Mouse (Mus musculus) kidney, embryonic 16.5 days (tissue): ENCODE measurements at regions not wholly inside any gene's neighbourhood (a gene's known extent, or its start where the extent isn't known, plus 50 kb on each side); places are given as distances from the start of the nearest gene placed in this dataset.

Experiments
- ATAC-seq: fragments of 200-750 bp; cut with Nextera tagmentation; 2 replicates; pipeline ENCODE4 v1.8.0; 2017; ENCODE audit warnings: moderate TSS enrichment; ENCODE audit not compliant: low FRiP score, low TSS enrichment
- H3K27ac ChIP-seq: fragments of 300-500 bp; sonication (generic); 2 replicates; pipeline ENCODE4 v1.5.1; 2014; ENCODE audit warnings: low read length
- H3K27me3 ChIP-seq: fragments of 300-500 bp; sonication (generic); 2 replicates; pipeline ENCODE4 v1.6.1; 2014; ENCODE audit warnings: low read length, control low read depth, mixed read lengths; ENCODE audit not compliant: insufficient read depth
- H3K36me3 ChIP-seq: fragments of 300-500 bp; sonication (generic); 2 replicates; pipeline ENCODE4 v1.6.1; 2014; ENCODE audit warnings: low read length, control low read depth, mixed read lengths; ENCODE audit not compliant: insufficient read depth
- H3K4me1 ChIP-seq: fragments of 300-500 bp; sonication (generic); 2 replicates; pipeline ENCODE4 v1.6.1; 2014; ENCODE audit warnings: low read length, control low read depth, mixed read lengths; ENCODE audit not compliant: insufficient read depth
- H3K4me2 ChIP-seq: fragments of 300-500 bp; sonication (generic); replicated peaks from 2 replicates; pipeline ENCODE4 v1.6.1; 2014; ENCODE audit warnings: low read depth, low read length
- H3K4me3 ChIP-seq: fragments of 300-500 bp; sonication (generic); 2 replicates; pipeline ENCODE4 v1.5.1; 2014; ENCODE audit warnings: mild to moderate bottlenecking, low read length
- H3K9ac ChIP-seq: fragments of 300-500 bp; sonication (generic); replicated peaks from 2 replicates; pipeline ENCODE4 v1.6.1; 2014; ENCODE audit warnings: low read length
- H3K9me3 ChIP-seq: fragments of 300-500 bp; sonication (generic); 2 replicates; pipeline ENCODE4 v1.6.1; 2016; ENCODE audit warnings: low read length, control low read depth
- WGBS: fragments of 180-500 bp; shearing (Covaris S2); extraction: QIAGEN DNeasy Blood & Tissue Kit; methylation state at CpG from one replicate; pipeline ENCODE4 v1.1.7; 2014; 5-methylcytosine and 5-hydroxymethylcytosine counted together

DNA sequence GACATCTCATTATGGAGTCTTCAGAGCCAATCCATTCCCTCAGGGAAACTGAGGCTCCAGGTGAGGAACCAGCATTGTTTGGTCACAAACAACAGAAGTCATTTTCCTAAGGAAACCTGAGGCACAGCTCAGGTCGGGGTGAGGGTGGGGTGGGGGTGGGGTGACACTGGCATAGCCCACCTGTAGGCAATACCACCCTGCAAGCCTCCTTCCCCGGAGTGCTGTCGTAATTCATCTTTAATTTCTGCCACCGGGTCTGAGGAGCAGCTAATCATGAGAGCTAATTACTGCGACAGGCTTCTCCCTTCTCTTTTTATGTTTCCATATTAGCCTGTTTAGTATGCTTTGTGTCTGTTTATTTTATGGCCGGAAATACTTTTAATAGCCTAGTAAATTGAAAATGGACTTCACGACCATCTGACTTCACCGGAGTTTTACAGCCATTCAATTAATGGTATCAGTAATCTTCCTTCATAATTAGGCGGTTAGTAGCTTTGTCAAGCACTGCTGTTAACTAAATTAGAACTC, 276.3 kb downstream of the Rybp start:
- Histone ChIP-seq H3K27me3 (peaks cover 24% of the 10 kb centered on the region), H3K4me2 (peak overlapping the region; percentile 42), H3K36me3 (no peaks in the 10 kb centered on the region), H3K9me3 (no peaks in the 10 kb centered on the region), H3K4me1 (peaks cover 37% of the 10 kb centered on the region), H3K9ac (0 out of 2 replicates have a peak overlapping the region, but pooled peaks have one; percentile 18), H3K4me3 (peak overlapping the region; percentile 12; the same call in 1 of the 2 replicates), H3K27ac (peak overlapping the region; percentile 70)
- no peak for ATAC-seq
- WGBS = 7% methylated on average over 9 of the region's 9 CpGs

DNA sequence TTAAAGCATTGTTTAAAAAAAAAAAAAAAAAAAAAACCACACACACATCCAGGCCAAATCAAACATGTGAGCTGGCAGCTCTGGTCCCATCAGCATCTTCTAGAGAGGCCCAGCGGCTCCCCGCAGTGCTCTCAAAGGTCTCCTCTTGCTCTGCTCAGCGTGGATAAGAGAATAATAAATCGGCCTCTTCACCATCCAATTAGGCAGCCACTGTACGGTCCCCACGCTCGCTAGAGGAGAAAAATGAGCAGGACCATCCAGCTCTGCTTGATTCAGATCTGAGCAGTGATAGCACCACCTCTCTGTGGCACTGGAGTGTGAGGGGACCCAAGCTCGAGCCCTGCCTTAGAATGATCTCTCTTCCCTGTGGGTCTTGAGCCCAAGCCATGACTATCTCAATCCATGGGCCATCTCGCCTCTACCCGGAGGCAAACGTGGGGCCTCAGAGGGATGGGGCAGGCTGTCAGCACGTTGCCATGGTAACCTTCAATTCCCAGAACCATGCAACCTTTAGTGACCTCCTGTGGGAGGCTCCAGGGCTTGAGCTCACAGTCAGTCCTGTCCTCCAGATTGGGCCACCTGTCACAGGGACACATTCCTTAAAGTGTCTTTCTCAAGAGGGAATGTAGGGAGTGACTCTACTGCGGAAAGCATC, 273.6 kb upstream of the Prok2 start:
- H3K9me3 ChIP-seq = no peaks in the 10 kb centered on the region
- no peak overlapping the region for H3K4me2 ChIP-seq
- no peak overlapping the region for H3K27ac ChIP-seq
- 46% methylated on average over 13 of the region's 13 CpGs for WGBS
- ATAC-seq = no peak; the same call in 1 of the 2 replicates
- peaks cover 36% of the 10 kb centered on the region for H3K27me3 ChIP-seq
- H3K4me1 ChIP-seq = 0 out of 2 replicates have a peak, but pooled peaks cover 5% of the 10 kb centered on the region
- H3K4me3 ChIP-seq = no peak overlapping the region
- no peaks in the 10 kb centered on the region for H3K36me3 ChIP-seq
- H3K9ac ChIP-seq = no peak overlapping the region

DNA sequence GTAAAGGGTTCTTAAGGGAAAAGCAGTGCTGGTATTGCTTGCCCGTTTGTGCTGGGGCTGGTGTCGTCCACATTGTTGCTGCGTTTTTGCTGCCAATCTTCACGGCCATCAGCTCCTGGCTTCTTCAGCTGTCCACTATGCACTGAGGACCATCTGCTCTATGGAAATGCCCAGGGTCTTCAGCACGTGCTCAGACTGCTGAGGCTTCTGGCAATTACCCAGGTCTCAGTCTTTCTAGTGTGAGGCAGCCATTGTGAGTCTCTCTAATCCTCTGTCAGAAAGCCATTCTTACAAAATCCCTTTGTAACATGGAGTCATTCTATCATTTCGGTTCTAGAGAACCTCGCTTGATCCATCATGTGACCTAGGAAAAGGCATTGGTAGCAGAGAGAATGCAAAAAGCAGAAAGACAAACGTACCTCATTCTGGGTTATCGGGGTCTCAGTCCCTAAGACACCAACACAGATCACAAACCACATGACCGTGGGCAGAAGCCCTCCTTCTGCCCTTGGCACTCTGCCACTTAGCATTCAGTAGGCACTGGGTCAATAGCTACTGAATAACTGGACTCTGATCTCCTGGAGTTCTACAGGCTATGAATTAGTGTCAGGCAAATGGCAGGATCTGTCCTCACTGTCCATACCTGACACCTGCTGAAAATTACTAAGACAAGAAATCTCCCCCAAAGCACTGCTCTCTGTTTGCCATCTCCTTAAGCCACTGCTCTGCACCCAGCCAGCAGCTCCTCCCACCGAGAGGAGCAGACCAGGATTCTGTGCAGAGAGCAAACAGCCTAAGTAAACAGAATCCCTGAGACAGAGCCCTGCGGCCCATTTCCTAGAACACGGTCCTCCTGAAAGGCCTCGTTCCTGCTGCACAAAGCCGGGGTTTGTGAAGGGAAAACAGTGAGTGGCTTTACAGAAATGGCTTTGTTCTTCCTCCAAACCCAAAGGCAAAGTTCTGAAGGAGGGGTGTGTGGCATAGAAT, 270.1 kb upstream of the Prok2 start:
- no peak overlapping the region for H3K27ac ChIP-seq
- 62% methylated on average over 15 of the region's 15 CpGs for WGBS
- no peak for ATAC-seq

GRCm38 (mm10) chr6:99994026-99994425, 267.8 kb upstream of the Prok2 start:
- ATAC-seq = no peak
- WGBS = 56% methylated on average over 3 of the region's 3 CpGs

More for the DNA sequence above, 270.1 kb upstream of the Prok2 start:
- no peak overlapping the region for H3K9ac ChIP-seq
- no peak overlapping the region for H3K4me3 ChIP-seq
- H3K4me2 ChIP-seq = no peak overlapping the region
- H3K36me3 ChIP-seq = no peaks in the 10 kb centered on the region
- H3K27me3 ChIP-seq = peaks cover 36% of the 10 kb centered on the region
- peaks cover 16% of the 10 kb centered on the region for H3K4me1 ChIP-seq
- no peaks in the 10 kb centered on the region for H3K9me3 ChIP-seq

GRCm38 (mm10) chr6:99991079-99991478, 264.9 kb upstream of the Prok2 start:
- peaks cover 18% of the 10 kb centered on the region for H3K4me1 ChIP-seq
- H3K27me3 ChIP-seq = peaks cover 17% of the 10 kb centered on the region
- no peak overlapping the region for H3K4me2 ChIP-seq
- peak; percentile 85 for ATAC-seq
- no peaks in the 10 kb centered on the region for H3K36me3 ChIP-seq
- no peak overlapping the region for H3K9ac ChIP-seq
- H3K4me3 ChIP-seq = no peak overlapping the region
- H3K27ac ChIP-seq = peak overlapping the region; percentile 77
- no peaks in the 10 kb centered on the region for H3K9me3 ChIP-seq
- 23% methylated on average over 7 of the region's 7 CpGs for WGBS

More at GRCm38 (mm10) chr6:99994026-99994425, 267.8 kb upstream of the Prok2 start:
- H3K4me3 ChIP-seq = no peak overlapping the region
- H3K27ac ChIP-seq = no peak overlapping the region
- H3K27me3 ChIP-seq = peaks cover 24% of the 10 kb centered on the region
- H3K36me3 ChIP-seq = no peaks in the 10 kb centered on the region
- no peak overlapping the region for H3K9ac ChIP-seq
- H3K4me2 ChIP-seq = no peak overlapping the region
- peaks cover 18% of the 10 kb centered on the region for H3K4me1 ChIP-seq
- no peaks in the 10 kb centered on the region for H3K9me3 ChIP-seq

GRCm38 (mm10) chr6:99990604-99991003, 264.4 kb upstream of the Prok2 start:
- Histone ChIP-seq H3K4me1 (peaks cover 18% of the 10 kb centered on the region), H3K4me3 (no peak overlapping the region), H3K9me3 (no peaks in the 10 kb centered on the region), H3K36me3 (no peaks in the 10 kb centered on the region), H3K4me2 (no peak overlapping the region), H3K27me3 (peaks cover 18% of the 10 kb centered on the region), H3K9ac (no peak overlapping the region), H3K27ac (no peak overlapping the region)
- 45% methylated on average over 6 of the region's 6 CpGs for WGBS
- ATAC-seq = peak; percentile 17; the same call in 1 of the 2 replicates

DNA sequence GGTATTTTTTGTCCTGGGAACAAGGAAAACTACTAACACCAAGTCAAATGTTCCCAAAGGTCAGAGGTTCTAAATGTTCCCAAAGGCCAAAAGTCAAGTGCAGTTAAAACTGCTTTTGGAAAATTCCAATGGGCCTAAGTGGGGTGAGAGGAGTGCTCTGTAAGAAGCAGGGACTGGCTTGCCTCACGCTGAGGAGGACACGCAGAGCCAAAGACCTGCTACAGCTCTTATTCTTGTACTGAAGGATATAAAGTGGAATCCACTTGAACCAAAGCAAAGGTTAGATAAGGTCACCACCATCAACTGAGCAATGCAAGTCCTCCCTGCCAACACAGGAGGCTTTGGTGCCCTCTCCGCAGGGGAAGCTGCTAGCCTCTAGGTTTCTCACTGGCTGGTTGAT, 260.3 kb upstream of the Prok2 start:
- H3K27ac ChIP-seq = no peak overlapping the region
- H3K9ac ChIP-seq = no peak overlapping the region
- 90% methylated on average over 3 of the region's 3 CpGs for WGBS
- no peaks in the 10 kb centered on the region for H3K9me3 ChIP-seq
- no peak for ATAC-seq
- peaks cover 14% of the 10 kb centered on the region for H3K4me1 ChIP-seq
- no peaks in the 10 kb centered on the region for H3K36me3 ChIP-seq
- H3K27me3 ChIP-seq = peaks cover 20% of the 10 kb centered on the region
- no peak overlapping the region for H3K4me2 ChIP-seq
- no peak overlapping the region for H3K4me3 ChIP-seq

DNA sequence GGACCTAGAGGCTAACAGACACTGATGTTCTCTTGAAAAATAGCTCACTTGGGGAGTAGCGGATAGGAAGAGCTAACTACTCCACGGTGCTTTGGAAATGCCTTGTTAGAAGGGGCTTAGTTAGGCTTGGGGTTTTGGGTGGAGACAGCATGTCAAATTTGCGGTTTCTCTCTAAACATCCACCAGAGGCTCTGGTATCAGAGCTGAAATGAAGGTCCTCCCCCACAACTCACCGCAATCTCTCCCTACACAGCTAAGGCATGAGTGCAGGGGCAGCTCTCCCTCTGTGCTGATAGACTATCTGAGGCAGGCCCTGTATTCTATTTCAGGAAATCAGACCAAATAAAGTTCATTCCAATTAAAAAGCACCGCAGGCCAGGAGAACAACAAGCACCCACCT, 259.1 kb upstream of the Prok2 start:
- no peaks in the 10 kb centered on the region for H3K36me3 ChIP-seq
- no peak overlapping the region for H3K4me2 ChIP-seq
- no peaks in the 10 kb centered on the region for H3K9me3 ChIP-seq
- no peak overlapping the region for H3K4me3 ChIP-seq
- H3K27ac ChIP-seq = no peak overlapping the region
- ATAC-seq = no peak
- H3K27me3 ChIP-seq = peaks cover 20% of the 10 kb centered on the region
- no peak overlapping the region for H3K9ac ChIP-seq
- H3K4me1 ChIP-seq = peaks cover 7% of the 10 kb centered on the region
- WGBS = 43% methylated on average over 5 of the region's 5 CpGs

DNA sequence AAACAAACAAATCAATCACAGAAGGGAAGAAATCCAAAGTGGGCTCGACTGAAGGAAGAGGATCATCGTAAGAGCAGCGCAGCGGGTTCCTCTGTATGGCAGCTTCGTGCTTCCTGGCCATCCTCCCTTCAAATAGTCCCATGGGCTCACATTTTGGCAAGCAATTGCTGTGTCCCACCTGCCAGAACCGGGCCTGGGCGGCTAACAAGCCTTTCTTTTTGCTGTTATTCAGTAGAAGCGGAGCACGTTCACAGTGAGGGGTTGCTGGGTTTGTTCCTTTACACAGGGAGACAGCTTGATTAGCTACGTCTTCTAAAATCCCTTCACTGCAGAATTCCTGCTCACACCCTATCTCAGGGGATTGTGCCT, 258.6 kb upstream of the Prok2 start:
- Histone ChIP-seq H3K9me3 (no peaks in the 10 kb centered on the region), H3K9ac (0 out of 2 replicates have a peak overlapping the region, but pooled peaks have one; percentile 20), H3K36me3 (no peaks in the 10 kb centered on the region), H3K27ac (no peak overlapping the region), H3K4me2 (no peak overlapping the region), H3K4me3 (no peak overlapping the region), H3K27me3 (peaks cover 20% of the 10 kb centered on the region), H3K4me1 (peaks cover 6% of the 10 kb centered on the region; the same call in 1 of the 2 replicates)
- ATAC-seq = no peak
- WGBS = 39% methylated on average over 10 of the region's 10 CpGs
